In the genomic region with DNA sequence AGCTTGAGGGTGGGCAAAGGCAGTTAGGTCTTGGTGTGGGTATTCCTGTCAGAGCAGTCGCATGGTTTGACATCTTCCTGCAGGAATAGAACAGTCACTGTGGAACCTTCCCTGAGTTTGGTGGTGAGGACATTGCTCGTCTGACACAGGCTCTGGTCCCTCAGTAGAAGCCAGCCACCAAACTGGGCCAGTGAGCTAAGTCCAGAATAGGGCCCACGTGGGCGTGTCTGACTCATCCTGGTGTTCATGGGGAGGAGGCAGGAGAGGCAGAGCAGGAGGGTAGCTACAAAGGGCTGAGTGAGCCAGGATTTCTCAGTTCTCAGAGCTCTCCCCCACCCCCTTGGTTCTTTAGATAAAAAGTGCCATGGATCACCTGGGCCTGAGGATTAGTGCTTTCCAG, we compare ENCODE assay signal across 26 mouse cellular contexts. TPM values are rescaled to one million over a fixed set of nuclear protein-coding genes. Genes with fewer than 3 reads are reported as not detected.
A peak's percentile ranks its signal among the peaks of the same experiment; 100 is the strongest.
DNase-seq lines count a peak whose midpoint lies in the region; ATAC-seq and TF ChIP-seq lines count a peak whose summit lies in the region.
"Had no signal": no experiment of that assay in that cellular context is flagged by ENCODE, and none has a peak within 500 bp of the region (broad histone marks: within the 10 kb centered on the region; RNA-seq: fewer than 3 reads in every experiment).

No protein-coding gene starts in this region.

- no peaks in the 10 kb centered on the region for H3K27me3 ChIP-seq in midbrain, embryonic 11.5 days (ENCODE audit: control insufficient read depth, insufficient read depth, low read length)
- H3K27me3 ChIP-seq: embryonic facial prominence, embryonic 13.5 days; hindbrain, embryonic 13.5 days; megakaryocyte, embryonic 14.5 days had no signal

- H3K4me1 ChIP-seq in midbrain, embryonic 11.5 days (ENCODE audit: control insufficient read depth, insufficient read depth, low read length): no peaks in the 10 kb centered on the region
- H3K4me1 ChIP-seq: embryonic facial prominence, embryonic 13.5 days; hindbrain, embryonic 13.5 days; megakaryocyte, embryonic 14.5 days had no signal

- peak; percentile 43 to 52 for DNase-seq in layer of hippocampus, adult 2 months (ENCODE audit: low spot score in 2 of 2)
- no peak for DNase-seq in layer of hippocampus, adult 9-10 months (ENCODE audit: low spot score)
- DNase-seq in left cerebral cortex, adult 8-10 months (ENCODE audit: low spot score in 2 of 2): peak; percentile 30 to 90
- DNase-seq in right cerebral cortex, postnatal 36 days (ENCODE audit: low spot score in 2 of 2): peak; percentile 81 to 89
- DNase-seq in midbrain, embryonic 11.5 days (ENCODE audit: low spot score, missing footprints): no peak
- DNase-seq: adrenal gland, adult 2 months; cerebellum, adult 9-11 months; gastrocnemius, adult 2 months; heart, postnatal 10 days; kidney, adult 8-10 months; kidney, postnatal 14 days; lung, adult 2 months; thymus, adult 18-20 months; thymus, postnatal 4 days had no signal

- no peaks in the 10 kb centered on the region for H3K36me3 ChIP-seq in midbrain, embryonic 11.5 days (ENCODE audit: control insufficient read depth, insufficient read depth, low read length)
- H3K36me3 ChIP-seq: embryonic facial prominence, embryonic 13.5 days; hindbrain, embryonic 13.5 days had no signal

- no peak overlapping the region for H3K4me3 ChIP-seq in layer of hippocampus, adult 2 months
- no peak overlapping the region for H3K4me3 ChIP-seq in midbrain, embryonic 11.5 days (ENCODE audit: low read depth, low read length)
- H3K4me3 ChIP-seq: embryonic facial prominence, embryonic 13.5 days; gastrocnemius, adult 2 months; hindbrain, embryonic 13.5 days; megakaryocyte, embryonic 14.5 days had no signal

- H3K4me2 ChIP-seq in midbrain, embryonic 11.5 days: no peak overlapping the region
- H3K4me2 ChIP-seq: embryonic facial prominence, embryonic 13.5 days; heart, embryonic 11.5 days; hindbrain, embryonic 13.5 days; liver, embryonic 11.5 days had no signal

- TF ChIP-seq CTCF in layer of hippocampus, adult 2 months (conservative IDR thresholded peaks at IDR 0.05): no peak

- WGBS in midbrain, embryonic 11.5 days: 66% methylated on average over 4 of the region's 4 CpGs

- H3K9me3 ChIP-seq in midbrain, embryonic 11.5 days (ENCODE audit: control insufficient read depth, low read length): no peaks in the 10 kb centered on the region
- H3K9me3 ChIP-seq: embryonic facial prominence, embryonic 13.5 days; hindbrain, embryonic 13.5 days had no signal

- H3K27ac ChIP-seq in layer of hippocampus, adult 2 months: no peak overlapping the region; the same call in 1 of the 2 replicates
- no peak overlapping the region for H3K27ac ChIP-seq in midbrain, embryonic 11.5 days (ENCODE audit: low read depth, low read length)
- H3K27ac ChIP-seq: embryonic facial prominence, embryonic 13.5 days; gastrocnemius, adult 2 months; hindbrain, embryonic 13.5 days had no signal

- peak; percentile 93 for ATAC-seq in frontal cortex, adult (ENCODE audit: low TSS enrichment)
- ATAC-seq in erythroid progenitor cell, adult 5-6 weeks (replicated peaks; ENCODE audit: low FRiP score, poor library complexity, severe bottlenecking): no peak
- ATAC-seq in midbrain, embryonic 11.5 days (ENCODE audit: low FRiP score): no peak
- ATAC-seq: forebrain, embryonic 16.5 days; inflammation-experienced regulatory T-cells, adult 6 months; midbrain, embryonic 16.5 days had no signal

- no peak overlapping the region for H3K9ac ChIP-seq in midbrain, embryonic 11.5 days (ENCODE audit: low read length)
- H3K9ac ChIP-seq: embryonic facial prominence, embryonic 13.5 days; hindbrain, embryonic 13.5 days had no signal

RNA-seq across cellular contexts. Expression of a gene that starts 15.9 kb away (rescaled TPM):
- total RNA-seq in layer of hippocampus, adult 2 months (2021): 100 to 1,000 TPM; 183 to 208 TPM
- 100 to 1,000 TPM; 226 to 258 (median 238) TPM for total RNA-seq in left cerebral cortex, adult 8-10 months (2022)
- total RNA-seq in erythroid progenitor cell, adult 5-6 weeks (2015; ENCODE audit: low replicate concordance): not detected in 2 replicates
- not detected in 2 replicates for total RNA-seq in erythroid progenitor cell, adult 5-6 weeks (2017; ENCODE audit: low replicate concordance)
- polyA plus RNA-seq in midbrain, embryonic 11.5 days (2014; fragmentation: Nextera tagmentation; extraction: Ambion mirVana): 16.9 and 20.9 TPM in 2 replicates
- total RNA-seq: neutrophil, adult 5-6 weeks had no signal
- polyA plus RNA-seq: spleen, adult 2 months had no signal

Comparison
In these comparisons a context has a peak if more than half of its experiments do, and no peak if none do; other contexts are left out.
1. DNase-seq: peak in layer of hippocampus, adult 2 months (2 of 2), left cerebral cortex, adult 8-10 months (2 of 2) and right cerebral cortex, postnatal 36 days (2 of 2); none in layer of hippocampus, adult 9-10 months (single experiment) and midbrain, embryonic 11.5 days (single experiment).
2. RNA of a gene that starts 15.9 kb away (total RNA-seq): 226 to 258 TPM in left cerebral cortex, adult 8-10 months and 183 to 208 TPM in layer of hippocampus, adult 2 months; not detected in erythroid progenitor cell, adult 5-6 weeks; every median in the first group is over 100 times any median in the second.